Mouse (Mus musculus) embryonic facial prominence, embryonic 10.5 days (tissue): ENCODE measurements around the gene Arhgef28. TPM values are rescaled to one million over a fixed set of nuclear protein-coding genes. Genes with fewer than 3 reads are reported as not detected.
"Not testable (repeated sequence)": the region's sequence is repeated elsewhere in the genome, so short reads cannot be mapped to it uniquely, and the experiment has no call there.

Experiments
- DNase-seq: peaks from one replicate; pipeline ENCODE4 v3.0.0-alpha.2; 2017; ENCODE audit warnings: low spot score
- H3K27ac ChIP-seq: fragments of 300-500 bp; sonication (generic); replicated peaks from 2 replicates; pipeline ENCODE4 v1.5.1; 2016; ENCODE audit warnings: mild to moderate bottlenecking
- H3K27me3 ChIP-seq: fragments of 300-500 bp; sonication (generic); replicated peaks from 2 replicates; pipeline ENCODE4 v1.6.1; 2016; ENCODE audit warnings: low read depth, mild to moderate bottlenecking; ENCODE audit not compliant: poor library complexity, severe bottlenecking
- H3K36me3 ChIP-seq: fragments of 300-500 bp; sonication (generic); replicated peaks from 2 replicates; pipeline ENCODE4 v1.6.1; 2016; ENCODE audit warnings: mild to moderate bottlenecking, moderate library complexity
- H3K4me1 ChIP-seq: fragments of 300-500 bp; sonication (generic); 2 replicates; pipeline ENCODE4 v1.6.1; 2016
- H3K4me3 ChIP-seq: fragments of 300-500 bp; sonication (generic); 2 replicates; pipeline ENCODE4 v1.5.1; 2016; ENCODE audit warnings: mild to moderate bottlenecking, moderate library complexity
- H3K9me3 ChIP-seq: fragments of 300-500 bp; sonication (generic); 2 replicates; pipeline ENCODE4 v1.6.1; 2016; ENCODE audit warnings: mild to moderate bottlenecking
- WGBS: fragments of 180-500 bp; shearing (Covaris S2); methylation state at CpG from one replicate; pipeline ENCODE4 v1.1.7; 2016; 5-methylcytosine and 5-hydroxymethylcytosine counted together
- polyA plus RNA-seq: library from polyadenylated mRNA; unstranded; fragments of >200 nt; fragmentation: Nextera tagmentation; extraction: Ambion mirVana; gene quantifications from 2 replicates; pipeline ENCODE4 v1.2.1, GENCODE M21; 2016

Arhgef28 gene
- polyA plus RNA-seq, 1 experiment from 2014 or later, result 9.6 TPM

DNA sequence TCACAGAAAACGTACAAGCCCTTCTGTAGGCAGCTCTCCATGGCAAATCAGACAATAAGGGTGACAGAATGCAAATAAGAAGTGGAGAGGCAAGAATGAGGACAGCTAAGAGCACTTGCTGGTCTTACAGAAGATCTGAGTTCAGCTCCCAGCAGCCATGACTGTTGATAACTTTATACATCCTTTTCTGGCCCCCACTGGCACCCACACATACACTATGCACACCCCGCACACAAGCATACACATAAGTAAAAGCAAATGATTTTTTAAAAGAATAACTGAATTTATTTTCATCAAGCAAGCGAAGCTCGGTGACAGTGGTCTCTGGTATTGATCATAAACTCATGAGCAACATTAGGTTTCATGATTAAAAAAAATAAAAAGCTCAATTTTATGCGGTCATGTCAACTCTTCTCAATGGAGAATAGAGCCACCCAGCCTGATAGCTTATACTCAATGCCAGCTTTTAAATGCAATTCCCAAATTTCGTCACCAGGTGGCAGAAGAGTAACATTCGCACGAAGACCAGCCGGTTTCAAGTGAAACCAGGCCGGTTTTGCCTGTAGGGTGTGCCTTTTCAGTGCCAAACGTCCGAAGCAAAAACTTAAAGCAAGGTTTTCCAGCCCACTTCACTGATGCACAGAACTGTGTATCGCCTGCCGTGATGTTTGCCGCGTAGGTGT lies 175.1 kb downstream of the Arhgef28 start:
- Histone ChIP-seq H3K36me3 (no peaks in the 10 kb centered on the region), H3K27ac (peak overlapping the region; percentile 76), H3K9me3 (no peaks in the 10 kb centered on the region), H3K27me3 (peaks cover 6% of the 10 kb centered on the region; the same call in 1 of the 2 replicates), H3K4me1 (peaks cover 24% of the 10 kb centered on the region), H3K4me3 (peak overlapping the region; percentile 48)
- WGBS, result 14% methylated on average over 16 of the region's 16 CpGs
- peak; percentile 81 for DNase-seq

DNA sequence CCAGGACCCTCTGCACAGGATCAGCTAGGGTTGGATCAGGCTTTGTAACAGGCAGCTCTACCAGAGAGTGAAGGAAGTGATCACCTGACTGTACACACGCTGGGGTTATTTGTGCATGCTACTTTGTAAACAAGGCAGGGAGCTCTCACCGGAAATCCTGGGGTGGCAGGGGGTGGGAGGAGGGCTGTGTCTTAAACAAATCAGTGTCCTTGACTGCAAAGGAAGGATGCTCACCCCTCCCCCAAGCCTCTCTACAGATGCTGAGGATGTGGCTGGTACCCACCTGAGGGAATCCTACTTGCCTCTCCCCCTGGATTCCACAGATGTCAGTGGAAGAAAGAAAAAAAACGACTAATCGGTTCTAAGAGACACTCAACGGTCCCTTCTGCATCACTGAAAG lies 176.2 kb downstream of the Arhgef28 start:
- H3K9me3 ChIP-seq, result peaks cover 3% of the 10 kb centered on the region; the same call in 1 of the 2 replicates
- H3K4me3 ChIP-seq, result no peak overlapping the region
- no peak for DNase-seq
- 0 out of 2 replicates have a peak overlapping the region, but pooled peaks have one; percentile 30 for H3K27ac ChIP-seq
- peaks cover 6% of the 10 kb centered on the region; the same call in 1 of the 2 replicates for H3K27me3 ChIP-seq
- no peaks in the 10 kb centered on the region for H3K36me3 ChIP-seq
- peaks cover 25% of the 10 kb centered on the region for H3K4me1 ChIP-seq
- WGBS, result 13% methylated on average over 5 of the region's 5 CpGs

DNA sequence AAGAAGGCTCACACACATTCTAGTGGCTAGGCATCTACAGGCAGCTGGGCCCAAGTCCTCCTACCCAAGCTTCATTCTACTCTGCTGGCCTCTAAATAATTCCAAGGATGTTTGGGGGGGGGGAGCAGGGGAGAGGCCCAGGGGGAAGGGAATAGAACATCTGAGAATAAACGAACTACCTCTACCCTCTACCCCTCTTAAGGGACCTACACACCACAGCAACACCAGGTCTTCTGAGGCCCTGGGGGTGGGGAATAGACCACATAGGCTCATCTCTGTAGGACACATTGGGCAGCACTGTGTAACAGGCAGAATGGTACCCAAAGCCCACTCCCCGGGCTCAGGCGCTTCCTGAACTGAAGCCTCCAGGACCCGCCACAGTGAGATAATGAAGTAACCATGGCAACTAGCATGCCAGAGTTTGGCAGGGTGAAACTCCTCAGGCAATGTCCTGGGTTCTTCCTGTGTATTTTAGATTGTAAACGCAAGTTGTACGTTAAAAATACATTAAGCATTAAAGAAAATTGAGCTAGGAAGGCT lies 177.5 kb downstream of the Arhgef28 start:
- peaks cover 25% of the 10 kb centered on the region for H3K4me1 ChIP-seq
- peaks cover 3% of the 10 kb centered on the region; the same call in 1 of the 2 replicates for H3K9me3 ChIP-seq
- 38% methylated on average over 6 of the region's 6 CpGs for WGBS
- no peak overlapping the region for H3K27ac ChIP-seq
- H3K27me3 ChIP-seq, result peaks cover 6% of the 10 kb centered on the region; the same call in 1 of the 2 replicates
- H3K36me3 ChIP-seq, result no peaks in the 10 kb centered on the region
- DNase-seq, result peak; percentile 37
- no peak overlapping the region for H3K4me3 ChIP-seq

DNA sequence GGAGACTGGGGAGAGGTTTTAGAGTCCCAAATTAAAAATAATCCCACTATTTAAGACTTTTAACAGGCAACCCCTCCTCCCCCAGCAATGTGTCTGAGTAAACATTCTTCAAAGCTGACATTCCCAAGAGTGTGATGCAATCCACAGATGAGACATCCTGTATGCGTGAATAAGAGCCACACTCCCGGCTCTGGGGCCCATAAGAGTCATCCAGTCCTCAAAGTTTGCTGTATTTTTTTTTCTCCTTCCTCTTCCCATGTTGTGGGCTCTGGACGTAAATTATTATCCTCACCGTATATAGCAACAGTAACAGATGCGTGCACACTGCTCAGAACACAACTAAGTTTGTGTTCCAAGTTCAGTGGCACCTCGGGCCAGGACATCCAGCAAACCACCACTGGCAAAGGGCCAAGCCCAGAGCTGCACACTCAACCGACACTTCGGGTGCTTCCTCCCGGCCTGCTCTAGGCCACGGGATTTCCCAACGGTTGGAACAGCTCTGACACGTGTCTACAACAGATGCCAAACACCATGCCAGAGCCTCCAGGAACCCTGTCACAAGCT lies 178.5 kb downstream of the Arhgef28 start:
- WGBS, result 87% methylated on average over 12 of the region's 12 CpGs
- Histone ChIP-seq H3K4me3 (no peak overlapping the region), H3K27ac (no peak overlapping the region), H3K4me1 (peaks cover 25% of the 10 kb centered on the region), H3K9me3 (peaks cover 3% of the 10 kb centered on the region; the same call in 1 of the 2 replicates), H3K27me3 (no peaks in the 10 kb centered on the region), H3K36me3 (no peaks in the 10 kb centered on the region)
- no peak for DNase-seq

DNA sequence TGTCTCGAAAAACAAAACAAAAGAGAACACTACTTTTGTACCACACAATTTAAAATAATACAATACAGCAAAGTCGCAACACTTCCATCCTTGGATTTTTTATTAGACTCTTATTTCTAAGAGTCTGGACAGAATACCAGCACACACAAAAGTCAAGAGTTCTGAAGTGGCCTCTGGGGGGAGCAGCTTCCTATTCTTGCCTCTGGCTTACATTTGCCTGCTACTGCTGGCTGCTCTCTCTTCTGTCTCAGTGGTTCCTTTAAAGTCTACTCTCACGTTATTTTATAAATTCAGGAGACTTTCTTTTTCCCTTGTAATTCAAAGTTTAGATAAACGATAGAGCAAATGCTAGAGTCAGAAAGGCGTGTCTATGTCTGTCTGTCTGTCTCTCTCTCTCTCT lies 179.1 kb downstream of the Arhgef28 start:
- peaks cover 25% of the 10 kb centered on the region for H3K4me1 ChIP-seq
- no peaks in the 10 kb centered on the region for H3K27me3 ChIP-seq
- H3K4me3 ChIP-seq, result no peak overlapping the region
- no peak overlapping the region for H3K27ac ChIP-seq
- no peak for DNase-seq
- peaks cover 3% of the 10 kb centered on the region; the same call in 1 of the 2 replicates for H3K9me3 ChIP-seq
- 86% methylated on average over 5 of the region's 5 CpGs for WGBS
- no peaks in the 10 kb centered on the region for H3K36me3 ChIP-seq

DNA sequence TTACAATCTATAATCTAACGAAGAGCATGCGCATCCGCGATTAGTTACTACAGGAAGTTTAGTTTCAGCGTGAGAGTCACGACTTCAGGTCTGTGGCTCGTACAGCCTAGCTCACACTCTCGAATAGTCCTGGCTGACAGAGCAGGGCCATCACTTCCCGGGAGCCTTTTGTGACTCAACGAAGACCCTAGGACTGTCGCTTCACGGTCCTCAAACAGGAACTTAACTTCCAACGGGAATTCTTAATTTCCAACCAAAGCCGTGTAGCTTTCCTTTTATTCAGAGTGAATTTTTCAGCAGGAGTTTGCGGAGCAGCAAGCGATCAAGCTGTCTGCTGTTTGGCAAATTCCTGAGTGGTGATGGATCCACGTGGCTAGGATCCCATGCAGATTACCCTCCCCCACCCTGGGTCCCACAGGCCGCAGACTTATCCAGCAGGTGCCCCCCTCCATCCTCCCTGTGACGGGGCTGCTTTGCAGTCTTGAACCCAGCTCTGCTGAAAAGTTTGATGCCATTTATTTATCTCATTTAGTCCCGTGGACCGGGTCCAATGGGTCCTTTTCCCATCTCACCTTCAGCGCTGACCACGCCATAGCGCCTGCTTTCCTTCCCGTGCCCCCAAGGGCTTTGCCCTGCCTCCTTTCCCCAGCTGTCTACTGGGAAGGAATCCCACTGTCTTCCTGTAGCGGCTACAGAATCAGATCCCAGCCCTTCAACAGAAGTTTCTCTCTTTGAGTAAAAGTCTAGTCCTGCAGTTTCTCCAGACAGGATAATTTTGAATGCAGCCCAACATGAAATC lies 180.3 kb downstream of the Arhgef28 start:
- H3K27me3 ChIP-seq, result no peaks in the 10 kb centered on the region
- peaks cover 19% of the 10 kb centered on the region for H3K4me1 ChIP-seq
- WGBS, result 77% methylated on average over 26 of the region's 26 CpGs
- H3K9me3 ChIP-seq, result peaks cover 3% of the 10 kb centered on the region; the same call in 1 of the 2 replicates
- no peak for DNase-seq
- no peak overlapping the region for H3K27ac ChIP-seq
- H3K4me3 ChIP-seq, result no peak overlapping the region
- H3K36me3 ChIP-seq, result no peaks in the 10 kb centered on the region

DNA sequence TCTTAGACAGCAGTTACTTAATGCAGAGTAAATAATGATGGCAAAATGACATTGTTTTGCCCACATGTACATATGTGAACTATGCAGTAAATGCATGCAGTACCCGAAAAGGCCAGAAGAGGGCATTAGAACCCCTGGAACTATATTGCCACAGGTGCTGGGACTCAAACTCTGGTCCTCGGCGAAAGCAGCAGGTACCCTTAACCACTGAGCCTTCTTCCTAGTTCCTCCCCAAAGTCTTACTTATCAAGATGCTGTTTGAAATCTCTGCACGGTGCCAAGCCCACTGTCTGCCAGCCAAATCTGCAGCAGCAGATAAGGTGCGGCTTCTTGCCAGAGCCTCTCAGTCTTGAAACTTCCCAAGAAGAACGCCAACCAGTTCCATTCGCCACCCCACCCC lies 181.1 kb downstream of the Arhgef28 start:
- H3K36me3 ChIP-seq, result no peaks in the 10 kb centered on the region
- no peak for DNase-seq

DNA sequence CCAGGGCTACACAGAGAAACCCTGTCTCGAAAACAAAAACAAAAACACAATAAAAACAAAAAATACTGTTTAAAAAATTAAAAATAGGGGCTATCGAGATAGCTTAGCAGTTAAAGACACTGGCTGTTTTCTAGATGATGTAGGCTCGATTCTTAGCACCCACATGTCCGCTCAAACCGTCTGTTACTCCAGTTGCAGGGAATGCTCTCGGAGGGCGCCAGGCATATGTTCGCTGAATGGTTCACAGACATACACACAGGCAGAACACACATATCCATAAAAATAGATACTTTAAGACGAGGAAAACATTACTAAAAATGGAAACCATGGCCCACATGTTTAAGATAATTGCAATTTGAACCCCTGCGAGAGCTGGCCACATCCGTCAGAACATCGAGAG lies 181.6 kb downstream of the Arhgef28 start:
- Histone ChIP-seq H3K27ac (no peak overlapping the region), H3K4me1 (peaks cover 14% of the 10 kb centered on the region), H3K9me3 (peaks cover 3% of the 10 kb centered on the region; the same call in 1 of the 2 replicates), H3K36me3 (no peaks in the 10 kb centered on the region), H3K4me3 (no peak overlapping the region), H3K27me3 (no peaks in the 10 kb centered on the region)
- 91% methylated on average over 12 of the region's 12 CpGs for WGBS
- no peak for DNase-seq

More for the DNA sequence above, 181.1 kb downstream of the Arhgef28 start:
- H3K4me3 ChIP-seq, result no peak overlapping the region
- H3K9me3 ChIP-seq, result peaks cover 3% of the 10 kb centered on the region; the same call in 1 of the 2 replicates
- H3K27me3 ChIP-seq, result no peaks in the 10 kb centered on the region
- H3K27ac ChIP-seq, result no peak overlapping the region
- 81% methylated on average over 7 of the region's 7 CpGs for WGBS
- H3K4me1 ChIP-seq, result peaks cover 17% of the 10 kb centered on the region

DNA sequence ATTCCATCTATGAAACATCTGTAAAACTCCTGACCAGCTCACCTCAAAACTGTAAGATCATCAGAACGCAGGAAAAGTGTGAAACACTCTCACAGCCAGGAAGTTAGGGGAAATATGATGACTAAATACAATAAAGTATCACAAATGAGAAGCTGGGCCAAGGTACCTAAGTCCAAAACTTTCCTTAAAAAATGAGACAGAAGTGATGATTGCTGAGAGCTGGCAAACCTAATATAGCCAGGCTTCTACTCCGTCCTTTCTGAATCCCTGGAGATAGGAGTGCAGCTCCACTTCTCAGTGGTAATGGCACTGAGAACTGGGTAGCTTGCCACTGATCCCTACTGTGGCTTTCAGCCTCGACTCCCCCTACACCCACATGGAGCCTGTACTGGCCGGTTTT lies 184.3 kb downstream of the Arhgef28 start:
- WGBS, result 75% methylated on average over 4 of the region's 4 CpGs
- H3K4me1 ChIP-seq, result peaks cover 6% of the 10 kb centered on the region

DNA sequence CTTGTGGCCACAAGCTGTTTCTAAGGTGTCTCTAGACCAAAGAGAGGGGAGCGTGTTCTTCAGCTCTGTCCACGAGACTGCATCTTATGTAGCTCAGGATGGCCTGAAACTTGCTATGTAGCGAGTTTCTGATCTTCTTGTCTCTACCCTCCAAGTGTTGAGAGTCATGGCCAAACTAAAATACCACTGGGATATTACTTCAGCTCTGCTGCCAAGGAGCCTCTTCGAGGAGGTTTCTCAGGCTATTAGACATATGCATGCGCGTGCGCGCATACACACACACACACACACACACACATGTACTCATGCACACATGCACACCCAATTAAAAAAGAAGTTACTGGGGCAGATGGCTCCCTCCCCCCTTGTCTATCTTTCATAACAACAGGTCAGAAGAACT lies 187.4 kb downstream of the Arhgef28 start:
- H3K36me3 ChIP-seq, DNase-seq, H3K4me3 ChIP-seq, H3K27ac ChIP-seq, H3K9me3 ChIP-seq: not testable (repeated sequence)
- peaks cover 19% of the 10 kb centered on the region for H3K4me1 ChIP-seq
- peaks cover 31% of the 10 kb centered on the region for H3K27me3 ChIP-seq
- WGBS, result 94% methylated on average over 8 of the region's 8 CpGs

More for the DNA sequence above, 184.3 kb downstream of the Arhgef28 start:
- peaks cover 3% of the 10 kb centered on the region; the same call in 1 of the 2 replicates for H3K9me3 ChIP-seq
- peaks cover 9% of the 10 kb centered on the region for H3K27me3 ChIP-seq
- no peak overlapping the region for H3K27ac ChIP-seq
- H3K4me3 ChIP-seq, result no peak overlapping the region
- no peak for DNase-seq
- no peaks in the 10 kb centered on the region for H3K36me3 ChIP-seq

DNA sequence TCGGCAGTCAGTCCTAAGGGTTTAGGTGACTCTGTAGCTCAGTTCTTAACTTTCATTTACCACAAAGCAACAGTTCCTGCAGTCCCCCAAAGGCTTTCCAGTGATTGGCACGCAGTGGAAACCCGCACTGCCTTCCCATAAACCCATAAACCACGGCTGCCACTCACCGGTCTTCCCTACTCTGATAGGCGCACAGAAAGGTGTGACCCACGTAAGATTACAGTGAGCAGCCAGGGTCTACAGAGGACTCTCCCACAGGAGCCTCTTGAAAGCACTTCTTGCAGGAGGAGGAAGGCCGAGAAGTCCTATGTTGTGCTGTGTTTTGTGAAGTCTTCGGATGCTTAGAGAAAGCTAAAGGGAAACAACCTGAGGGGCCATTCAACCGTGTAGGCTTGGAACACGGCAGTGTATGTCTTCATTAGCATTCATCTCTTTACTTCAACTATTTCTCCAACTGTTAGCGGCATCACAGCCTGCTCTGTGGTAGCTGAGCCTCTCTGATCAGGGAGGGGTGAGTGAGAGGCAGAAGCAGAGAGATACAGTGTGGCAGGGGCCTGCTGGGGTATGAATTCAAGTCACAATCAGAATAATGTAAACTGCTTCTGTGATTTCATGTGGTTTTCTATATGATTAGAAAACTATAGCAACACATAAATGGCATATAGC lies 189.2 kb downstream of the Arhgef28 start:
- H3K4me1 ChIP-seq, result peaks cover 19% of the 10 kb centered on the region
- no peak for DNase-seq
- peak overlapping the region; percentile 62 for H3K4me3 ChIP-seq
- WGBS, result 27% methylated on average over 12 of the region's 12 CpGs
- H3K27me3 ChIP-seq, result peaks cover 35% of the 10 kb centered on the region
- no peaks in the 10 kb centered on the region for H3K36me3 ChIP-seq
- H3K9me3 ChIP-seq, result no peaks in the 10 kb centered on the region
- H3K27ac ChIP-seq, result peak overlapping the region; percentile 42; the same call in 1 of the 2 replicates
